8 mouse cellular contexts compared by ENCODE assay signal in the genomic region with DNA sequence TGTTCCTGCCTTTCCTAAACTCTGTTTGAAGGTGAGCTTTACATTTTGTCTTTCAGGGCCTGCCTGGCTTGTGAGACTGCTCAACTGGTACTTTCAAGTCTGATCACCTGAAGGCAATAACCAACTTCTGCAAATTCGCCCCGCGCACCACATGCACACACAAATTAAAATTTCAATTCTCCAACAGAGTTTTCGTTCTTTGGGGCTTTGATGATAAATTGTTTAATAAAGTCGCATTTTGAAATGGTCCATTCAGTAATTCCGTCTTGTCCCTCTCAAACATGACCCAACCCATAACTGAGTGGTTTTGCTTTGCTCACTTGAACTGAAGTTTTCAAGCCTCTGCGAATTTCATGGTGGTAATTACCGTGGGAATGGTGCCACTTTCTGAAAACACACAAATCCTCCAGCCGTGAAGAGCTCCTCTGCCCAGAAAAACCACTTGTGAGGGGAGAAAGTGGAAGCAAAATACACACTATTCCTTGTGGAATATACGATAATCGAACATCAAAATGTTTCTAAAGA. TPM values are rescaled to one million over a fixed set of nuclear protein-coding genes. Genes with fewer than 3 reads are reported as not detected.
DNase-seq lines count a peak whose midpoint lies in the region; ATAC-seq and TF ChIP-seq lines count a peak whose summit lies in the region.

No protein-coding gene starts in this region.

- WGBS in embryonic facial prominence, embryonic 11.5 days: 39% methylated on average over 11 of the region's 11 CpGs
- 49% methylated on average over 11 of the region's 11 CpGs for WGBS in limb, embryonic 11.5 days
- 23% methylated on average over 11 of the region's 11 CpGs for WGBS in neural tube, embryonic 13.5 days

- no peaks in the 10 kb centered on the region for H3K9me3 ChIP-seq in embryonic facial prominence, embryonic 11.5 days (replicated peaks; ENCODE audit: control insufficient read depth, low read length)
- H3K9me3 ChIP-seq in limb, embryonic 11.5 days (ENCODE audit: control insufficient read depth, low read length): no peaks in the 10 kb centered on the region
- H3K9me3 ChIP-seq in neural tube, embryonic 13.5 days: no peaks in the 10 kb centered on the region

- H3K27ac ChIP-seq in left cerebral cortex, adult 2 months: 0 out of 2 replicates have a peak overlapping the region, but pooled peaks have one; percentile 24
- H3K27ac ChIP-seq in embryonic facial prominence, embryonic 11.5 days (replicated peaks; ENCODE audit: low read depth, low read length): peak overlapping the region; percentile 38; the same call in 1 of the 2 replicates
- peak overlapping the region; percentile 89 for H3K27ac ChIP-seq in limb, embryonic 11.5 days (replicated peaks; ENCODE audit: low read depth, low read length)
- peak overlapping the region; percentile 89 for H3K27ac ChIP-seq in neural tube, embryonic 13.5 days (replicated peaks)

- H3K4me2 ChIP-seq in embryonic facial prominence, embryonic 11.5 days (ENCODE audit: low read depth, low read length): peak overlapping the region; percentile 49
- peak overlapping the region; percentile 61 for H3K4me2 ChIP-seq in limb, embryonic 11.5 days (ENCODE audit: low read depth, severe bottlenecking)
- H3K4me2 ChIP-seq in neural tube, embryonic 13.5 days: peak overlapping the region; percentile 70

- peak overlapping the region; percentile 73 for H3K9ac ChIP-seq in embryonic facial prominence, embryonic 11.5 days (replicated peaks; ENCODE audit: low read length)
- peak overlapping the region; percentile 98 for H3K9ac ChIP-seq in limb, embryonic 11.5 days (ENCODE audit: low read length)
- peak overlapping the region; percentile 91 for H3K9ac ChIP-seq in neural tube, embryonic 13.5 days

- TF ChIP-seq CTCF in left cerebral cortex, adult 2 months (IDR thresholded peaks at IDR 0.05): no peak

- H3K36me3 ChIP-seq in embryonic facial prominence, embryonic 11.5 days (replicated peaks; ENCODE audit: control insufficient read depth, insufficient read depth, low read depth, low read length): no peaks in the 10 kb centered on the region; the same call in 1 of the 2 replicates
- no peaks in the 10 kb centered on the region; the same call in 1 of the 2 replicates for H3K36me3 ChIP-seq in limb, embryonic 11.5 days (ENCODE audit: control insufficient read depth, insufficient read depth, low read length)
- H3K36me3 ChIP-seq in neural tube, embryonic 13.5 days: no peaks in the 10 kb centered on the region

- H3K4me1 ChIP-seq in embryonic facial prominence, embryonic 11.5 days (ENCODE audit: control insufficient read depth, insufficient read depth, low read length): no peaks in the 10 kb centered on the region
- H3K4me1 ChIP-seq in limb, embryonic 11.5 days (ENCODE audit: control insufficient read depth, insufficient read depth, low read length): no peaks in the 10 kb centered on the region
- H3K4me1 ChIP-seq in neural tube, embryonic 13.5 days (replicated peaks): peaks cover 23% of the 10 kb centered on the region

- H3K4me3 ChIP-seq in left cerebral cortex, adult 2 months: peak overlapping the region; percentile 50
- peak overlapping the region; percentile 97 for H3K4me3 ChIP-seq in embryonic facial prominence, embryonic 11.5 days (ENCODE audit: low read depth, low read length)
- H3K4me3 ChIP-seq in limb, embryonic 11.5 days (ENCODE audit: low read depth, low read length): peak overlapping the region; percentile 97
- peak overlapping the region; percentile 82 for H3K4me3 ChIP-seq in neural tube, embryonic 13.5 days

- no peak for DNase-seq in left cerebral cortex, adult 2 months (ENCODE audit: extremely low spot score in 1 of 2, low spot score in 2 of 2)
- no peak for DNase-seq in left cerebral cortex, postnatal 14 days (ENCODE audit: low spot score in 2 of 2)
- peak; percentile 56 for DNase-seq in embryonic facial prominence, embryonic 11.5 days (ENCODE audit: low spot score)
- DNase-seq in limb, embryonic 11.5 days (ENCODE audit: low spot score): peak; percentile 29
- no peak for DNase-seq in urinary bladder, postnatal 10 days (ENCODE audit: low spot score)

- ATAC-seq in embryonic facial prominence, embryonic 11.5 days (replicated peaks; ENCODE audit: insufficient number of reproducible peaks, low FRiP score, low TSS enrichment, low read depth): peak; percentile 5; the same call in 1 of the 2 replicates
- ATAC-seq in limb, embryonic 11.5 days (ENCODE audit: insufficient number of reproducible peaks, low FRiP score, low TSS enrichment, low read depth): peak; percentile 1; the same call in 1 of the 2 replicates
- peak; percentile 10 for ATAC-seq in neural tube, embryonic 13.5 days (ENCODE audit: low read depth)
- no peak for ATAC-seq in inflammation-experienced regulatory T-cells, adult 6 months
- no peak for ATAC-seq in CD4-positive, CD25-positive, alpha-beta regulatory T cell, adult 4 months

- no peaks in the 10 kb centered on the region for H3K27me3 ChIP-seq in embryonic facial prominence, embryonic 11.5 days (ENCODE audit: control insufficient read depth, insufficient read depth, low read length)
- H3K27me3 ChIP-seq in limb, embryonic 11.5 days (ENCODE audit: control insufficient read depth, insufficient read depth, low read length): no peaks in the 10 kb centered on the region
- no peaks in the 10 kb centered on the region for H3K27me3 ChIP-seq in neural tube, embryonic 13.5 days

- intact Hi-C loops in left cerebral cortex, adult 2 months (cut with DNase I): loop anchor here (2.0 kb wide), 1 partner anchor 160 kb away; no protein-coding TSS in a partner anchor
- intact Hi-C loops in left cerebral cortex, postnatal 14 days (cut with DNase I): loop anchor here (5.0 to 10.0 kb wide), 2 partner anchors 158 to 175 kb away; a partner anchor contains a TSS

RNA-seq across cellular contexts. Expression of a gene that starts 0.7 kb away (rescaled TPM):
- 1 to 10 TPM; 3.3 to 4.4 TPM for total RNA-seq in left cerebral cortex, adult 2 months (2021)
- total RNA-seq in left cerebral cortex, postnatal 14 days (2021): 1 to 10 TPM; 2.3 to 4.3 TPM
- 254 and 263 TPM in 2 replicates for polyA plus RNA-seq in embryonic facial prominence, embryonic 11.5 days (2014; fragmentation: Nextera tagmentation; extraction: Ambion mirVana)
- 224 and 241 TPM in 2 replicates for polyA plus RNA-seq in limb, embryonic 11.5 days (2014; fragmentation: Nextera tagmentation; extraction: Ambion mirVana)
- polyA plus RNA-seq in neural tube, embryonic 13.5 days (2015; fragmentation: Nextera tagmentation; extraction: Ambion mirVana): 86.2 and 102 TPM in 2 replicates
- 10 to 100 TPM; 61.7 to 81.8 (median 61.8) TPM for polyA plus RNA-seq in inflammation-experienced regulatory T-cells, adult 6 months (2017; shearing (Covaris generic))
- 10 to 100 TPM; 61.1 to 67.1 TPM for polyA plus RNA-seq in CD4-positive, CD25-positive, alpha-beta regulatory T cell, adult 4 months (2017; shearing (Covaris generic))

RNA-seq across cellular contexts. Expression of a gene that starts 50.9 kb away (rescaled TPM):
- 1 to 10 TPM; 7.7 to 8.0 TPM for total RNA-seq in left cerebral cortex, adult 2 months (2021)
- 1 to 10 TPM; 6.6 to 7.1 TPM for total RNA-seq in left cerebral cortex, postnatal 14 days (2021)
- polyA plus RNA-seq in embryonic facial prominence, embryonic 11.5 days (2014; fragmentation: Nextera tagmentation; extraction: Ambion mirVana): 12.8 and 13.9 TPM in 2 replicates
- polyA plus RNA-seq in limb, embryonic 11.5 days (2014; fragmentation: Nextera tagmentation; extraction: Ambion mirVana): 10.8 and 12.3 TPM in 2 replicates
- polyA plus RNA-seq in neural tube, embryonic 13.5 days (2015; fragmentation: Nextera tagmentation; extraction: Ambion mirVana): 14.2 and 14.7 TPM in 2 replicates
- 1 to 10 TPM; 3.2 to 6.0 (median 3.5) TPM for polyA plus RNA-seq in inflammation-experienced regulatory T-cells, adult 6 months (2017; shearing (Covaris generic))
- polyA plus RNA-seq in CD4-positive, CD25-positive, alpha-beta regulatory T cell, adult 4 months (2017; shearing (Covaris generic)): 1 to 10 TPM; 4.8 to 5.8 TPM

Comparison
In these comparisons a context has a peak if more than half of its experiments do, and no peak if none do; other contexts are left out.
1. DNase-seq: peak in embryonic facial prominence, embryonic 11.5 days (single experiment) and limb, embryonic 11.5 days (single experiment); none in left cerebral cortex, adult 2 months (0 of 2), left cerebral cortex, postnatal 14 days (0 of 2) and urinary bladder, postnatal 10 days (single experiment).
2. H3K27ac ChIP-seq: peak in every context shown above with its lines; median percentile 89 in limb, embryonic 11.5 days; 89 in neural tube, embryonic 13.5 days; 38 in embryonic facial prominence, embryonic 11.5 days; 24 in left cerebral cortex, adult 2 months.
3. ATAC-seq: peak in embryonic facial prominence, embryonic 11.5 days (single experiment), limb, embryonic 11.5 days (single experiment) and neural tube, embryonic 13.5 days (single experiment); none in inflammation-experienced regulatory T-cells, adult 6 months (single experiment) and CD4-positive, CD25-positive, alpha-beta regulatory T cell, adult 4 months (single experiment).
4. Peak in every context shown above with its lines, with median percentiles within 50 percentile points of each other: H3K4me3 ChIP-seq, H3K4me2 ChIP-seq and H3K9ac ChIP-seq.